Mouse (Mus musculus) fibroblast of lung, adult 2 months (primary cell): ENCODE results near the gene Gm26602.
A peak's percentile ranks its signal among the peaks of the same experiment; 100 is the strongest.

Experiments used
- DNase-seq: peaks from one replicate; pipeline ENCODE4 v3.0.0-alpha.2; 2011; ENCODE audit warnings: low read depth

Gm26602 gene

DNA sequence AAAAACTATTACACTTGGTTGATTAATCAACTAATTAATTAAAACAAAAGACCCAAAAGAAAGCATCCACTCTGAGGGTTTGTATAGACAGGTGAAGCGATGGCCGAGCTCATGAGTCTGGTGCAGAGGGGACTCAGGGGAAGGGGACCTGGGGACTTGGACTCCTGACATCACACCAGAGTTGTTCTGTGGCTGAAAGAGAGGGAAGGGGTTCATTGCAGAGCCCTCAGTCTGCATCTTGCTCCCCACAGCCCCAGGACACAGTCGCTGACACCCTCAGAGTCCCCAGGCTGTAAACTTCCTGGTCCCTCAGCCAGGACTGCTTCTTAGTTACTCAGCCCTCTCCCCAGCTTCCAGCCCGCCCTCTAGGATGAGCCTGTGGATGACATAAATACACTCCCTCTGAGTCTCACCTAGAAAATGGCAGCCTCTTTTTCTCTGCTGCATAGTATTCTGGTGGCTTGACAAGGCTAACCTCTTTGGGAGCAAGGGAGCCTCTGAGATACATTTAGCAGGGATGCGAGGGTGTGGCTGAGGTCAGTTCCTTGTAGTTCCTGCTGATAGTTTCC is 7.0 kb downstream of the Gm26602 start:
- no peak for DNase-seq

DNA sequence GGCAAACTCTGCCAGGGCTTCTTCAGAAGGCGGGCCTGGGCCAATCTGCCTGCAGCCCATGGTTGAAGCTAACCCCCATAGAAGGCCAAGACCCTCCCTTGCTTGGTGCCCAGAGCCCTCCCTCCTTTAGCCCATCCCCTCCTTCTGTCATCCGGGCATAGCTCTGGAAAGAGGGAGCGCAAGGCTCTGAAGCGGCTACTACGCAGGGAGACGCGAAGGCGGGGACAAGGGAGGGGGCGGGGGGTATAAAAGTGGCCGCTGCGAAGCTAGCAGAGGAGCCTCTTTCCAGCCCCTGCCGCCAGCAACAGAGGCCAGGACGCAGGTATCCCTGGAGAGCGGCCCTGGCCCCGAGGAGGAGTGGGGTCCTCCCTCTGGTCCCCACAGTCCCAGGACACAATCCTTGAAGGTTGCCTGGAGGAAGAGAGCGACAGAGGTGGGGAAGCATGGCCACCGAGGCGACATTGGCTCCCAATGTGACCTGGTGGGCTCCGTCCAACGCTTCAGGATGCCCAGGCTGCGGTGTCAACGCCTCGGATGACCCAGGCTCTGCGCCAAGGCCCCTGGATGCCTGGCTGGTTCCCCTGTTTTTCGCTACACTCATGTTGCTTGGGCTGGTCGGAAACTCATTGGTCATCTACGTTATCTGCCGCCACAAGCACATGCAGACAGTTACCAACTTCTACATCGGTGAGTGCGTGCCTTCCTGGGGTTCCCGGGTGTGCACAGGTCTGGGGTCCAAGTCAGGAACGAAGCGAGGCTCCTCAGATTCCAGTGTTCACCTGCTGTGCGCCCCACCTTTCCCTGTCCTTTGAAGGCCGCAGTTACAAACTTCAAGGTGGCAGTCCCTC is 7.8 kb downstream of the Gm26602 start:
- DNase-seq, result no peak

DNA sequence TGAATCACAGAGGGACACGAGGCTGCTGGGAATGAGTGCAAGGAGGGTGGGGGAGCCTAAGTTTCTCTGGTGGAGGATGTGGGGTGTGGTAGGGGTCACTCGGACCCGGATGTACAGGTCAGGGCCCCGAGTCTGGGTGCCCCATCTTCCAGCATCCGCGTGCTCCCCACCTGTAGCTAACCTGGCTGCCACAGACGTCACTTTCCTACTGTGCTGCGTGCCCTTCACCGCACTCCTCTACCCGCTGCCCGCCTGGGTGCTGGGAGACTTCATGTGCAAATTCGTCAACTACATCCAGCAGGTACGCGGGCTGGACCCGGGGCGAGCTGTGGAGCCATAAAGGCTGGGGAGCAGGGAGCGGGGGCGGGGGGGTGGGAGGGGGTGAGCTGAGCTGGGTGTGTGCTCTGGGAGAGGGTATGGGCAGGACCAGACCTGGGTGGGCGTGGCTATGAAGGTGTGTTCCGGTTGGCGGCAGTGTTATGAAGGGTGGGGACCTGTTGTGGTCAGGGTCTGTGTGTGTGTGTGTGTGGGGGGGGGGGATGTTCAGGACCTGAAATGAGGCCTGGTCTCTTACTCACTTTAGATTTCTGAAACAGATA is 8.7 kb downstream of the Gm26602 start:
- DNase-seq, result no peak

DNA sequence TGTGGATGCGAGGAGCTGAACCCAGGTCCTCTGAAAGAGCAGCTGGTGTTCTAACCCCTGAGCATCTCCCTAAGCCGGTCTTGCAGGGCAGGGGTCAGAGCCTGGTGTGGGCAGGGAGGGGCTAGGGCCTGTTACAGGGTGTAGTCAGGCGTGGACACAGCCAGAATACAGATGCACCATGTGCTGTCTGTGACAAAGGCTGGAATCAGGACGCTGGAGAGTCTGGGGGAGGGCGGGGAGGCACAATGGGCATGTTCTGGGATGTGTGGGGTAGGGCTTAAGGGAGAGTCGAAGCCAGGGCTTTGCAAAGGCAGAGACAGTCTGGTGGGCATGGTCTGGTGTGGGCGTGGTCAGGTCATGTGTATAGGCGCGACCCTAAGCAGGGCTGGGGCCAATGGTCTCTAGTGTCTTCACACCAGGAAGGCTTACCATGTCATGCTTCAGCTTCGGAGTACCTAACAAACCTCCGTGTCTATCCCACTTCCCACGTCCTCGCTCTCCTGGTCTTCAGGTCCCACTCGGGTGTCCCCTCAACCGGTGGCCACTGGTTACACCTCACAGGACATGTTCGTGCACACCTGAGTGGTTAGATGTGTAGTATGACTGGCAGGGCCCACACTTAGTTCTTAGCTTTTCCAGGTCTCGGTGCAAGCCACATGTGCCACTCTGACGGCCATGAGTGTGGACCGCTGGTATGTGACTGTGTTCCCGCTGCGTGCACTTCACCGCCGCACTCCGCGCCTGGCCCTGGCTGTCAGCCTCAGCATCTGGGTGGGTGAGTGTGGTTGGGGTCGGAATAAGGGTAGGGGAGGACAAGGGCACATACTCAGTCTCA is 9.6 kb downstream of the Gm26602 start:
- no peak for DNase-seq

DNA sequence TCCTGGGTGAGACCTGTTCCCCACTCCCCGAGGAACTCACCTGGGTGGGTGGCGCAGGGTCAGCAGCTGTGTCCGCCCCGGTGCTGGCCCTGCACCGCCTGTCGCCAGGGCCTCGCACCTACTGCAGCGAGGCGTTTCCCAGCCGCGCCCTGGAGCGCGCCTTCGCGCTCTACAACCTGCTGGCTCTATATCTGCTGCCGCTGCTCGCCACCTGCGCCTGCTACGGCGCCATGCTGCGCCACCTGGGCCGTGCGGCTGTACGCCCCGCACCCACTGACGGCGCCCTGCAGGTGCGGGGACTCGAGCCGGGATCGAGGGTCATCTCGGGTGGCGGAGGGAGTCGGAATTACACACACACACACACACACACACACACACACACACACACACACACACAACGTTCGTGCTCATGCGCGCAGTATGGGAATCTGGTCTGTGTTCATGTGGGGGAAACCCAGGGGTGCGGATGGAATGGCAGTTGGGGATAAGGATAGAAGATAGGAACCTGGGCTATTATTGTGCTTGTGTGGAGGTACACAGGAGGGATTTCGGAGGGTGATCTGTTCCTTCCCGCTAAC is 10.4 kb downstream of the Gm26602 start, which contains the start of gene R3hdm4:
R3hdm4 (minus strand) TSS at position 251 of the 578 bp plus-strand sequence.
- DNase-seq, result no peak

DNA sequence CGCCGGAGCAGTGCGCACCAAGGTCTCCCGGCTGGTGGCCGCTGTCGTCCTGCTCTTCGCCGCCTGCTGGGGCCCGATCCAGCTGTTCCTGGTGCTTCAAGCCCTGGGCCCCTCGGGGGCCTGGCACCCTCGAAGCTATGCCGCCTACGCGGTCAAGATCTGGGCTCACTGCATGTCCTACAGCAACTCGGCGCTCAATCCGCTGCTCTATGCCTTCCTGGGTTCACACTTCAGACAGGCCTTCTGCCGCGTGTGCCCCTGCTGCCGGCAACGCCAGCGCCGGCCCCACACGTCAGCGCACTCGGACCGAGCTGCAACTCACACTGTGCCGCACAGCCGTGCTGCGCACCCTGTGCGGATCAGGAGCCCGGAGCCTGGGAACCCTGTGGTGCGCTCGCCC is 10.9 kb downstream of the Gm26602 start:
- no peak for DNase-seq

DNA sequence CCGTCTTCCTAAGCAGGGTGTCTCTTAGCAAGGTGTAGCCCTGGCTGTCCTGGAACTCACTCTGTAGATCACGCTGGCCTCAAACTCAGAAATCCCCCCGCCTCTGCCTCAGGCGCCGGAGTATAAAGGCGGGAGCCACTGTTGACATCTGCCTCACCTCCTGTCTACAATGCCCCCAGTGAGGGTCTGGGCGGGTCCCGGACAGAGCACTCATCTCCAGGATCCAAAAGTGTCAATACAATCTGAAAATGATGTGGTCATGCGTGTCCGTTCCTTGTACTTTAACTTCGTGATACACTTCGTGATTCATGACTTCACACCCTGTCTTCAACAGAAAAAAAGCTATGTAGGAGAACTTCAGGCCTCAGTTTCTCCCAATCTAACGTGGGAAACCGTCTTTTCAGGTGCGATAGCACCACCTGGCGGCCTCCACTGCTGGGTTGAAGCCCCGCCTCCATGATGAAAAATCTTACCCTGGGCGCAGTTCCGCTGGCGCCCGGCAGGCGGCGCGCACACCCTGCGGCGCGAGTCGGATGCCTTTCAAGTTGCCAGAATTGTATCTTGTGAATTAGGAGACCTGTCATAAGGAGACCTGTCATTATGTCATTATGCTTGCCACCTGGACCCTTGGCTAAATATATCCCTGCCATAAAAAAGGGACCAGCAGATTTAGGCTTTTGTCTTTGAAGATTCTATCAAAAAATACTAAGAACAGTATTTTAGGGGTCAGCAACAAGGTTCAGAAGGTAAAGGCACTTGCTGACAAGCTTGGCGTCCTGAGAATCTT is 14.5 kb downstream of the Gm26602 start:
- peak; percentile 58 for DNase-seq

DNA sequence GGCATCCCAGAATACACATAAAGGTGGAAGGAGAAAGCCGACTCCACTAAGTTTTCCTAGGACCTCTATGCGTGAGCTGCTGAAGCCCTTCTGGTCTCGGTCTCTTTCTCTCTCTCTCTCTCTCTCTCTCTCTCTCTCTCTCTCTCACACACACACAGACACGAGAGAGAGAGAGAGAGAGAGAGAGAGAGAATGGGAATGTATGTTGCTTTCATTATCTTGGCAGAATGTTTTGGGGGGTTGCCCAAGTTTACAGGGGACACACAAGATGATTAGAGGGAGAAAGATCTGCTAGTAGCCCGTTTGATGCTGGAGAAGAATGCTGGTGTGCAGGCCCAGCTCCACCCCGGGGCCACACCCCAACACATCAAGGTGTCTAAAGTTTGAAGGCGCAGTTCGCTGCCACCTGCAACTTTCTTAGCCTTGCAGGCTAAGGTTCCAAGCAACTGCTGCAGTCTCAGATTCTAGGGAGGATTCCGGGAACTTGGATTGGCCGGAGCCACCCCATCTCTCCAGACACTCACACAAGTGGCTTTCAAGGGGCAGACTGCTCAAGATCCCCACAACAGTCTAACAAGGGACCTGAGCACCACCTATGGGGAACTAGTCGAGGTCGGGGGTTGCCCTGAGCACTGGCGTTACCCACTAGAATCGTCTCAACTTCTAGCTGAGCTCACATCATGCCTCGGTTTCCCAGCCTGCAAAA is 15.3 kb downstream of the Gm26602 start:
- no peak for DNase-seq

DNA sequence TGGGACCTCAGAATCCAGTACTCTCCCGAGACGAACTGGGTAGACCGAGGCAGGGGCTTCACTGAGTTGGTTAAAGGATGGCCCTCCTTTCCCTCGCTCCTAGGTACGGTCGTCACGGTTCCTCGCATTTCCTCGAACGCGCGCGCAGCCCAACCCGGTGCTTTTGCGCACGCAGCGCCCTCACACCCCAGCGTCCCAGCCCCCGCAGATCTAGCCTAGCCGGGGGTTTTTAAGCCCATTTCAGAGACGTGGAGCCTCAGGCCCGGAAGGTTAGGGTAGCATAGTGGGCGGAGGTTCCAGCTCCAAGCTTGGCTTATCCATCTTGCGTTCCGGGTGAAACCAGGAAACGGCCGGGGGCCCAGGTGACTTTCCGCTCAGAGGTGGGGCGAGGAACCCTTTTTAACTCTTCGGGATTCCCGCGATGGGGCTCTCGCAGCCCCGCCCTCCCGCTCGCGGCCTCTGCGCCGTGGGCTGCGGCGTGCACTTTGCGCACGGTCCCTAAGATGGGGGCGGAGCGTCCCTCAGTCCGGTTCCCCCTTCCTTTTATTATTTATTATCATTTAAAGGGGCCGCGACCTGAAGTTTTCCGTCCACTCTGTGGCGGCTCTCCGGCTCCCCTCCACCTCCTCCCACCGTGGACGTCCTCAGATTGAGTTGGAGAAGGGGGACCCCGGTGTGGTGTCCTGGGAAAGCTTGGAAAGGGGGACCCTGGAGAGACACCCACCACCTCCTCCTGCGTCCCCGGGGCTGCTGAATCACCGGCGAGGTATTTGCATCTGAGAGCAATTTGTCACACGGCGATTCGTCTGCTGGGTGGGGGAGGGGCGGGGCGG is 16.1 kb downstream of the Gm26602 start, which contains the start of gene Arid3a:
Arid3a (plus strand) TSS at position 553 of the 833 bp plus-strand sequence.
- DNase-seq, result peak; percentile 71

DNA sequence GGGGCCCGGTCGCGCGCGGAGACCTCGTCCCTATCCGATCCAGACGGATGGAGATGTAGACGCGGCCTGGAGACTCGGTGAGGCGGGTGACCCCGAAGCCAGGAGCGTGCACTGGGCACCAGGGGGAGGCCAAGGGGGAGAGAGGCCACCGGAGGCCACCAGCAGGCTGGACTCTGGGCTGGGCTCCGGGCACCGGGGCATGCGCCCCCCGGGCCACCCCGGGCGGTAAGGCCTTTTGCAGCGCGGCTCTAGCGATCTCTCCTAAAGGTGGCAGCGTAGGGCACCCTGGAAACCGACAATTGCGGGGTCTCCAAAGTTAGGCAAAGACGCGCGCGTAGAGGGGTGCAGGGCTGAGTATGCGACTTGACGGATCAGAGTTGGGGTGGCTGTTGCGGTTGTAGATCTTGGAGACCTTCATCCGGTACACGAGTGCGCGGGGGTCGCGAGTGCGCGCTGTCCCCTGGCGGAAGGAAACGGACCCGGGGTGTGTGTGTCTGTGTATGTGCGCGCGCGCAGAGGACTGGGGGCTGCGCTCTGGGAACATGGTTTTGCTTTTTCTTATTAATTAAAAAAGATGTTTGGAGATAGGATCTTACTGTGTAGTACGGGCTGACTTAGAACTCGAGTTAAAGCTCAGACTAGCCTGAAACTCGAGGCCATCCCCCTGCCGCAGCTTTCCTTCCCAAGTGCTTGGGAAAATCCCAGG is 16.8 kb downstream of the Gm26602 start:
- no peak for DNase-seq

DNA sequence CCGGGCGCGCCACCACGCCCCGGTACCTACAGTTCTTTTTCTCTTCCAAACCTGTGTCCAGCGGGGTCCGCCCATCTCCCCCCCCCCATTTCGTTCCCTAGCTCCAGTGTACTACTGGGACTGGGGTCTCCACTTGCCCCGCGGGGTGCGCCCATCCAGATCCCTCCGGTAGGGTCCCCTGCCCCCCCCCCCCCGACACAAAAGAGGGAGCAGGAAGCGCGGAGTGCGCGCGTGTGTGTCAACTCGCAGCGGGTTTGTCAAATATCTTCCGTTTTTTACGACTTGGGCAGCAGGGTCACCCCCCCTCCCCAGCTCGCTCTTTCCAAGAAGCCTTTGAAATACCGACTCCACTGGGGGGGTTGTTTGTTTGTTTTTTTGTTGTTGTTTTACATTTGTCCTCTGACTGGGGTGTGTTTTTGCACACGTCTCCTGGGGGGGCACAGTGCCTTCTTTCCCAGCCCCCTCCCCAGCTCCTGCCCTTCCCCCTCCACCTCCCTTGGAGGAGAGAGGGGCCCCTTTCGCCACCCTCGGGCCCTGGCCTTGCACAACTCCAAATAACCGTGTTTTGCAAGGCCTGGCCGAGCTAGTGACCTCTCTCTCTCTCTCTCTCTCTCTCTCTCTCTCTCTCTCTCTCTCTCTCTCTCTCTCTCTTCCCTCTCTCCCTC is 17.5 kb downstream of the Gm26602 start:
- no peak for DNase-seq

DNA sequence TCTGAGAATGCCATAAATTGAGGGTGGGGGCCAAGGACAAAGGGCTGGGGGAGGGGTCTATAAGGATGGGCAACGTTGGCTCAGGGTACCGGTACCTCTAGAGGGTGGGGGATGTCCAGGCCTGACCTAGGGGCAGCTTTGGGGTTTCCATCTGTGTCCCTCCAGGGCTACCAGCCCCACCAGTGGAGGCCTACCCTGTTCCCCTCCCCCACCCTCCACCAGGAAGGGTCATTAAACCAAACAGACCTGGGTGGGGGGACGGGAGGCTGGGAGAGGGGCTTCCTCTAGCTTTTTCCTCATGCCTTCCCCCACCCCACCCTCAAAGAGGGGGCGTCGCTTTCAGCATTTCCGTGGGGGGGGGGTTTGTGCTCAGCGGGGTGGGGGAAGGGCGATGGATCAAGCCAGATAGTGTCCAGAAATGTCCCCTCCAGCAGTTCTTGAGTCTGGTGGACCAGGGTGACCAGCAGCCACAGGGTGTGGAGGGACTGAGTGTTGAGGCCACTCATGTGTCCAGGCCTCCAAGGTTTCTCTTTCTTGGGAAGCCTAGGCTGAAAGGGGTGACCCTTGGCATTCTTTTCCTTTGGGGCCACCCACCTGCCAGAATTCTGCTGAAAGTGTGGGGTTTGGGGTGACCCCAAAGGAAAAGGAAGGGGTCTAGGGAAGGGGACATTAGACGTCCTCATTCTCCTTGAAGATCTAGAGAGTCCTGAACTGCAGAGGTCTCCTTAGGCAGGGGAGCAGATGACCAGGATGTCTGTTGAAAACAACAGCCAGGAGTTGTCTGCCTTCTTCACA is 18.4 kb downstream of the Gm26602 start:
- no peak for DNase-seq

DNA sequence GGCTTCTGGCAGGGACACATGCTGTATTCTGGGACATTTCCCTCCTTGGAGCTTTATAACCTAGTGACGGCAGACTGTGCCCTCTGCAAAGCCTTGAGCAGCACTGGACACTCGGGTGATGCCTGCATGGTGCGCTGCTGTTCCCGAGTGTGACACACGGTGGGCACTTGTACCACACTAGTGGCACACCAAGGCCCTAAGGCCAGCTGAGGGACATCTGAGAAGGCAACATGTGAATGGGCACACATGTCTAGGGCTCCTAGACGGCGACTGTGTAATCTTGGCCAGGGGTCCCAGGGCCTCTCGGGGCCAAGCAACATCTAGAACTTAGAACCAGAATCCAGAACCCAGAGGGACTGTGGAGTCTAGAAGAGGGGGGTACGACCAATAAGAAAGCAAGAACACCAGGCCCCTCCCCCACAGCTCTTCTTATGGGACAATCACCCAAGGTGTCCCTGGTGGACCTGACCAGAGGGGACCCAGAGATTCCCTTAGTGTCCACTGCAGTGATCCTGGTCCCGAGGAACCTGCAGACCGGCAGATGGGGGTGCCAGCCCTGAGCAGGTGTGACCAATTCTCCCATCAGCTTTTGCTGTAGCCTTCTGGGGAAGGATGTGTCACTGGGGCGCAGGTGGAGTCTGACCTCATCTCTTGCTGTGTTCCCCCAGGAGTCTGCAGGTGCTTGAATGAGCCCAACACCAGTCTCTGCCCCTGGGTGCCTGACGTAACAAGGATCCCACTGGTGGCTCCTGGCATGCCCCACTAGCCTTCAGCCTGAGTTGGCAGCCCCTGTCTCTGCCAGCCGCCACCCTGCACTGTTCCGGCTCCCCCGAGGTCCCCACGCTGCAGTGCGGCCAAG is 19.5 kb downstream of the Gm26602 start:
- DNase-seq, result no peak

DNA sequence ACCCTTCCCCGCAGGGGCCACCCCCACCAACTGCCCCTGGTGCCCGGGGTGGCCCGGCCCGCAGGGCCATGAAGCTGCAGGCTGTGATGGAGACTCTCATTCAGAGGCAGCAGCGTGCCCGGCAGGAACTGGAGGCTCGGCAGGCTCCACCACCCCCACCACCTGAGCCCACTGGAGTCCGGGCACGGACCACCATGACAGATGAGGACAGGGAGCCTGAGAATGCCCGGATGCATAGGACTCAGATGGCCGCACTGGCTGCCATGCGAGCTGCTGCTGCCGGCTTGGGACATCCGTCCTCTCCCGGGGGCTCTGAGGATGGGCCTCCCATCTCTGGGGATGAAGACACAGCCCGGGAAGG is 20.1 kb downstream of the Gm26602 start:
- DNase-seq, result no peak

DNA sequence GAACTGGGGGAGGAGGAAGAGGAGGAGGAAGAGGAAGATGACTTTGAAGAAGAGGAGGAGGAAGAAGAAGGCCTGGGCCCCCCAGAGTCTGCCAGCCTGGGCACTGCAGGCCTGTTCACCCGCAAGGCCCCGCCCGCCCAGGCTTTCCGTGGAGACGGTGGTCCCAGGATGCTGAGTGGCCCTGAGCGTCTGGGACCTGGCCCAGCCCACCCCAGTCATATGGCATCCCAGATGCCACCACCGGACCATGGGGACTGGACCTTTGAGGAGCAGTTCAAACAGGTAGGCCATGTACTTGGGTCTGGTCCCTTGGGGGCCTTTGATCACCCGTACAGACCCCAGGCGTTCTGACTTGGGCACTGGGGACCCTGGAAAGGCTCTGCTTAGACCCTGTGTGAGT is 21.1 kb downstream of the Gm26602 start:
- no peak for DNase-seq

DNA sequence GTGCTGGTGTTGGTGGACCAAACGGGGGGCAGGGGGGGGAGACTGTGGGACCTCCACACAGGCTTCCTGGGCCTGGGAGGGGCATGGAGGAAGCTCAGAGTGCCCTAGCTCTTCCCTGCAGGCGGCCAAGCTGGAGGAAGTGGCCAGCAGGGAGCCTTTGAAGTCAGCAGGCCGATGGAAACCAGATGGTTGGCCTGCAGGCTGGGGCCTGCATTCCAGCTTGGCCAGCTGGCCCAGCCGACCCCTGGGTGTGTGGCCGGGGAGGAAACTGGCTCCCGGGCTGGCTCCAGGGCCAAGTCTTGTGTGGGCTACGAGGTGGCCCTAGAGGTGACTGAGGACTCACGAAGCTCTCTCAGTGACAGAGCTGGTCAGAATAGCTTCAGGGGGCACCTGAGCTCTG is 22.1 kb downstream of the Gm26602 start:
- peak; percentile 59 for DNase-seq
